Mouse (Mus musculus): ENCODE results near the gene Ap1s2.

Gene Ap1s2

GRCm38 (mm10) chrX:163908337-163909250 lies at the start of gene Ap1s2:
Gene Ap1s2 (plus strand): TSS chrX:163909017.
- DNase-seq (ENCODE audit: low spot score): peak; percentile 86

DNA sequence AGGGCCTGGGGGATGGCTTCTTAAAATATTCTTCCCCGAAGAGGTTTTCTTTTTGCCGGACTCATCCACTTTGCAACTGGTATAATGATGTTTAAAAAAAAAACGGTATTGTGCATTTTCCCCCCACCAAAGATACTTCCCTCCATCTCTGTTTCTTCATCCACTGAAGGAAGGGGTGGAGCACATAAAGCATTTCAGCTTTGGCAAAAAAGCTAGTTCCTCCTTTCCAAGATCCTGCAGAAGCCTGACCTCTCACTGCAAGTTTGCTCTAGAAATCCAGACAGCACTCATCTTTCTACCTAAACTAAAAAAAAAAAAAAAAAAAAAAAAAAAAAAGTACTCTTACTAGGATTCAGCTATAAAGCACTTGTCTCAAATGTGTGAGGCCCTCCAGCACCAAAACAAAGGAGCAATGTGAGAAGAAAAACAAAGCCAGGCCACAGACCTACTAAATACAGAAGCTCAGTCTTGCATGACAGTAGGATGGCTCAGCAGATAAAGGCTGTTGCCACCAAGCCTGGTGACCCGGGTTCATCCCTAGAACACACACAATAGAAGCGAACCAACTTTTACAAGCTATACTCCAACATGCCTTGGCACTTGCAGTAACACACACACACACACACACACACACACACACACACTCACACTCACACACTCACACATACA lies 41.0 kb upstream of the Ap1s2 start:
- no peak for DNase-seq (ENCODE audit: low spot score)

DNA sequence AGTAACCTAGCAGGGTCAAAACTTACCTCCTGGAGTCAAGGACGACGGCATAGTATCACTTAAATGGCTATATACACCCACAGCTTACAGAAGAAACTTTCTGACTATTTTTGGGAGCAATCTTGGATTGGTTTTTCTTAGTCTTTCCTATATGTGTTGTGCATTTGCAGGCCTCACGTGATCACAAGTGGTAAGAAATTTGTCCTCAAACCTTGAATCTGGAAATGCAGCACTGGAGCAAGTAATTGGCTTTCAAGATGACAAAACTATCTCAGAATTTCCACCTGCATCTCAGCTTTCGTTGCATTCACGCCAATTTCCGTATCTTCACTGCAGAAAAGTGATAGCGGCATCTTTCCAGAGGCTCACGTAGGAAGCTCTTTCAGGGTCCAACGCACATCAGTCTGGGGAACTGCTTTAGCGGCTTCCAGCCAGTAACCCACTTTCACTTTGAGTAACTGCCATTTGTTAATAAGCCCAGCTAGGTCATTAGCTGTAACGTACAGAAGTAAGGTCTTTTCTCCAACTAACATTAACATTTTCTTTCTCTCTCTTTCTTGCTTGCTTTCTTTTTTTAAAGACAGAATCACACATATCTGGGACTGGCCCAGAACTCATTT lies 40.0 kb upstream of the Ap1s2 start:
- DNase-seq (ENCODE audit: low spot score): no peak

- no peak for DNase-seq (ENCODE audit: low spot score)
Observed at GRCm38 (mm10) chrX:163875932-163876331, 32.9 kb upstream of the Ap1s2 start.

- DNase-seq (ENCODE audit: low spot score): no peak
Observed at GRCm38 (mm10) chrX:163876636-163877035, 32.2 kb upstream of the Ap1s2 start.

GRCm38 (mm10) chrX:163879039-163879438 lies 29.8 kb upstream of the Ap1s2 start:
- DNase-seq (ENCODE audit: low spot score): no peak

GRCm38 (mm10) chrX:163879461-163879860 lies 29.4 kb upstream of the Ap1s2 start:
- no peak for DNase-seq (ENCODE audit: low spot score)

- DNase-seq (ENCODE audit: low spot score): no peak
Observed at GRCm38 (mm10) chrX:163885539-163885981, 23.3 kb upstream of the Ap1s2 start.

DNA sequence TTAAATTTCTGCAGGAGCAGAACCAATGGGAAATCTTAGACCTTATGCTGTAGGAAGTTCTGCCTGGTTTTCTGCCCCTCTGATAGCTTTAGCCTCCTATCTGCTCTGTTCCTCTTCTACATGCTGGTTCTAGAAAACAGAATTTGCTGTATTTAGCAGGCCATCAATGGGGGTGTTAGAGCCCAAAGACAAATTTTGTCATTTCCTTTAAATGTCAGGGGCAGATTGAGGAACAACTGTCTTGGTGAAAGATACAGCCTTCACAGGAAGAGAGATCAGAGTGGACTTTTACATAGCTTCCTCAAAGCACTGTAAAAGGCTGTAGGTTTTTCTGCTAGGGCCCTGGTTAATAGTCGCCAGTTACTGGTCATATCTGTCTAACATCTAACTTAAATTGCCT lies 11.5 kb upstream of the Ap1s2 start:
- no peak for DNase-seq (ENCODE audit: low spot score)

- no peak for DNase-seq (ENCODE audit: low spot score)
Observed at GRCm38 (mm10) chrX:163899431-163900020, 9.3 kb upstream of the Ap1s2 start.

DNA sequence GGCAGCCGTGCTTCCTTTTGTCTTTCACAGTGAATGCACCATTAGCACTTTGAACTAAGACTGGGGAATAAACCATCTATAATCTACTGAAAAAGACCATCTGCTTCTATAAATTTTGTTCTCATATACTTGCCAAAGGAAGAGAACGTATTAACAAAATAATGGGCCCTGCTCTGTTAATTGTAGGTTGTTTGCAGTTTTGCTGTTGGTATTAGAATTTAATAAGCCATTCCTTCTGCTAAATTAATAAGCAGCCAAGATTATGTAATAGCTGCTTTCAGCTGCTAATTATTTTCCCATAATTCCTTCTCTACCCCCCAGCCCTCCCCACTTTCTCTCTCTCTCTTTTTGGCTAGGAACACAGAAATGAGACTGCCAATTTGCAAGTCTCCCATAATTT lies 2.0 kb upstream of the Ap1s2 start:
- DNase-seq (ENCODE audit: low spot score): no peak

DNA sequence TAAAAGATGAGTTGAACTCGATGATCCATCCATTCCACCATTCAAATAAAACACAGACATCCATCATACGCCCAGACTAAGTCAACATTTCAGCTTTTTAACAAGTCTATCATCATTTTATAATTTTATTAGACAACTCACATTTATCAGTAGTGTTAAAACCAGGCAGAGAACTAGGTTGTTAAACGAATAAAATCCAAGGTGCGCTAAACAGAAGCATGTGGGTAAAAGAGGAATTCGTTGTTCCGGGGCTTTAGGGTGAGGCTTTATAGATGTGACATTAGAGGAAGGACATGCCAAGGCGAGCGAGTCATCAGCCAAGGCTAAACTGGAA lies 847 bp upstream of the Ap1s2 start:
- DNase-seq (ENCODE audit: low spot score): no peak

- DNase-seq (ENCODE audit: low spot score): no peak
Observed at GRCm38 (mm10) chrX:163909381-163909780, 564 bp downstream of the Ap1s2 start.

- no peak for DNase-seq (ENCODE audit: low spot score)
Observed at GRCm38 (mm10) chrX:163912791-163913190, 4.0 kb downstream of the Ap1s2 start.

- DNase-seq (ENCODE audit: low spot score): no peak
Observed at GRCm38 (mm10) chrX:163929550-163929949, 20.7 kb downstream of the Ap1s2 start.

- no peak for DNase-seq (ENCODE audit: low spot score)
Observed at GRCm38 (mm10) chrX:163934731-163935130, 25.9 kb downstream of the Ap1s2 start.

GRCm38 (mm10) chrX:163938587-163938986 lies 29.8 kb downstream of the Ap1s2 start:
- DNase-seq (ENCODE audit: low spot score): no peak

DNA sequence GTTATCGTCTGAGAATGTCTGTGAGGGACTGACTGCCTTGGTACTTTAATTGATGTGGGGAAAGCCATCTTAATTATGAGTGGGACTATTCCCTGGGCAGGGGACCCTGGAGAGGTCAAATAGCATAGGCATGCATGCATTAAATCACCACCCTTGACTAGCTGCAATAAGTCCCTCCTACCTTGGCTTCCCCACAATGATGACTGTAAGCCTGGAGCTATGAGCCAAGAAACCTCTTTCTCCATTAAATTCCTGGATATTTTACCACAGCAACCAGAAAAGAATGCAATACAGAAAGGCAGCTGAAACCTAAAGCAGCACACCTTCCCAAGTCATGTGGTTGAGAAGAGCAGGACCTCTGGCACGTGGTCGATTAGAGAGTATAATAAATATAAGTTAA lies 35.6 kb downstream of the Ap1s2 start:
- no peak for DNase-seq (ENCODE audit: low spot score)

- no peak for DNase-seq (ENCODE audit: low spot score)
Observed at GRCm38 (mm10) chrX:163951618-163952017, 42.8 kb downstream of the Ap1s2 start.

- no peak for DNase-seq (ENCODE audit: low spot score)
Observed at GRCm38 (mm10) chrX:163957381-163957780, 48.6 kb downstream of the Ap1s2 start.

DNA sequence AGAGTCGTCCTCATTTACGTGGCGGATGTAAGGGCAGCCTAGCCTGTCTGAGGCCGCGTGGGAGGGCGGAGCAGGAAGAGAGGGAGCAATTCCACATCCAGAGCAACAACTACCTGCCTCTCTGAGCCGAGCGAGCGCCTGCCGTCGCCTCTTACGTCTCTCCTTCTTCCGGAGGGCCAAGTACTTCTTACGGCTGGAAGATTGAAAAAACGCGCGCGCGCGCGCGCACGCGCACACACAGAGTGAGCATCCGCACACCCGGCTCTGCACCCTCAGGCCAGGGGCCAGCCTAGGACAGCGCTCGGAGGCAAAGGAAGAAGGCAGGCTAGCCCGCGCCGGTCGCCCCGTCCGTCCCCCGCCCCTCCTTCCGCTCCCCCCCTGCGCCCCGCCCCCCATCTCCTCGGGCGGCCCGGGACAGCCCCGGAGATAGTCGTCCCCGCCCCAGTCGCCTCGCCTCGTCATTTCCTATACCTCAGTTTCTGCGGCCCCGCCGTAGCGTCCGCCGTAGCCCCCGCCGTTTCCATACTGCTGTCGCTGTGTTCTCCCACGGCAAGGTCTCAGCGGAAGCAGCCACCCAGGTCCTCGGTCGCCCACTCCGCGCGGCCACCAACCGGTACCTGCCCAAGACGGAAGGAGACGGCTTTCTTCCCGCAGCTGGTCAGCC lies 49.1 kb downstream of the Ap1s2 start:
- DNase-seq (ENCODE audit: low spot score): peak; percentile 62

GRCm38 (mm10) chrX:163958467-163958875 lies 49.7 kb downstream of the Ap1s2 start, which contains the start of gene Zrsr2:
Gene Zrsr2 (minus strand): TSS chrX:163958661.
- peak; percentile 77 for DNase-seq (ENCODE audit: low spot score)
